Mouse (Mus musculus) intestine, postnatal 0 days (tissue): ENCODE measurements at regions not wholly inside any gene's neighbourhood (a gene's known extent, or its start where the extent isn't known, plus 50 kb on each side); places are given as distances from the start of the nearest gene placed in this dataset.

Experiments used
- ATAC-seq: fragments of 200-750 bp; cut with Nextera tagmentation; 2 replicates; pipeline ENCODE4 v1.8.0; 2017; ENCODE audit warnings: mild to moderate bottlenecking, moderate TSS enrichment, moderate library complexity
- H3K27ac ChIP-seq: fragments of 300-500 bp; sonication (generic); 2 replicates; pipeline ENCODE4 v1.5.1; 2014; ENCODE audit warnings: mild to moderate bottlenecking, low read depth, low read length, moderate library complexity
- H3K27me3 ChIP-seq: fragments of 300-500 bp; sonication (generic); replicated peaks from 2 replicates; pipeline ENCODE4 v1.6.1; 2014; ENCODE audit warnings: low read length, mixed read lengths; ENCODE audit not compliant: control insufficient read depth, insufficient read depth
- H3K36me3 ChIP-seq: fragments of 300-500 bp; sonication (generic); 2 replicates; pipeline ENCODE4 v1.6.1; 2014; ENCODE audit warnings: mild to moderate bottlenecking, moderate library complexity; ENCODE audit not compliant: control insufficient read depth, insufficient read depth
- H3K4me1 ChIP-seq: fragments of 300-500 bp; sonication (generic); replicated peaks from 2 replicates; pipeline ENCODE4 v1.6.1; 2014; ENCODE audit warnings: antibody characterized with exemption, low read length, mixed read lengths; ENCODE audit not compliant: control insufficient read depth, insufficient read depth
- H3K4me2 ChIP-seq: fragments of 300-500 bp; sonication (generic); replicated peaks from 2 replicates; pipeline ENCODE4 v1.6.1; 2014; ENCODE audit warnings: low read depth, mild to moderate bottlenecking, moderate library complexity
- H3K4me3 ChIP-seq: fragments of 300-500 bp; sonication (generic); 2 replicates; pipeline ENCODE4 v1.5.1; 2014; ENCODE audit warnings: low read depth, low read length
- H3K9ac ChIP-seq: fragments of 300-500 bp; sonication (generic); 2 replicates; pipeline ENCODE4 v1.6.1; 2014; ENCODE audit warnings: mild to moderate bottlenecking, low read depth, low read length
- H3K9me3 ChIP-seq: fragments of 300-500 bp; sonication (generic); 2 replicates; pipeline ENCODE4 v1.6.1; 2016; ENCODE audit warnings: mixed run types; ENCODE audit not compliant: control insufficient read depth
- CTCF ChIP-seq: sonication (generic); IDR thresholded peaks from 2 replicates; pipeline ENCODE4 v1.5.1; 2016; ENCODE audit warnings: low read depth, mild to moderate bottlenecking, control low read depth, antibody characterized with exemption, moderate library complexity
- WGBS: fragments of 180-500 bp; shearing (Covaris S2); extraction: QIAGEN DNeasy Blood & Tissue Kit; methylation state at CpG from one replicate; pipeline ENCODE4 v1.1.7; 2014; 5-methylcytosine and 5-hydroxymethylcytosine counted together

DNA sequence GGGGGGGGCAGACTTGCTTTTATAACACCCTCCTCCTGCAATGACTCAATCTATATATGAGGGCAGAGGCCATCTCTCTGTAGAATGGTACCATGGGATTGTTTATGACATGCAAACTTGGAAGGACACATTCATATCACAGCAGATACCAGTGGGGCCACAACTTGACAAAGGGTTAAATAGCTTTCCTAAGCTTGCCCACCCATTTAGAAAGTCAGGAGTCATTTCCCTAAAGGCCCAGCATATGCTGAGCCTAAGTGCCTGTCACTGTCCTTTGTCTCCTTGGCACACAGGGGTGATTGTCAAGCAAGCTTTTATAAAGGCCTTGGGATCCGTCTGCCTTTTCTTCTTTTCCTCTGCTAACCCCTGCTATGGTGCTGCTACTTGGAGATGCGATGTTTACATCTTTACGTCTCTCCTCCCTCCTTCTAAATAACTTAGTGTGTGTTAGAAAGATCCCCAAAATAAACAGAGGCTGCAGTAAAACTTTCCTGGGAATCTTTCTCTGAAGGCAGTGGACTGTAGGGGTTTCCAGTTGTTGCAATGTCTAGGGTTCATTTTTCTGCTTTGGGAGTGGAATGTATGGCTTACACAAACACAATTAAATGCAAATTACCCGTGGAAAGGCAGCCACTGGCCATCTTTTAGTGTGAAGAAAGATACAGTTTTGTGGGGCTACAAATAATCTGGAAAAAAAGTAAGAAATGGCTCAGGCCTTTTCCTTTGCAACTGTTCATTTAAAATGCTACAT is 161.5 kb upstream of the Bmper start:
- no peak overlapping the region for H3K27ac ChIP-seq

DNA sequence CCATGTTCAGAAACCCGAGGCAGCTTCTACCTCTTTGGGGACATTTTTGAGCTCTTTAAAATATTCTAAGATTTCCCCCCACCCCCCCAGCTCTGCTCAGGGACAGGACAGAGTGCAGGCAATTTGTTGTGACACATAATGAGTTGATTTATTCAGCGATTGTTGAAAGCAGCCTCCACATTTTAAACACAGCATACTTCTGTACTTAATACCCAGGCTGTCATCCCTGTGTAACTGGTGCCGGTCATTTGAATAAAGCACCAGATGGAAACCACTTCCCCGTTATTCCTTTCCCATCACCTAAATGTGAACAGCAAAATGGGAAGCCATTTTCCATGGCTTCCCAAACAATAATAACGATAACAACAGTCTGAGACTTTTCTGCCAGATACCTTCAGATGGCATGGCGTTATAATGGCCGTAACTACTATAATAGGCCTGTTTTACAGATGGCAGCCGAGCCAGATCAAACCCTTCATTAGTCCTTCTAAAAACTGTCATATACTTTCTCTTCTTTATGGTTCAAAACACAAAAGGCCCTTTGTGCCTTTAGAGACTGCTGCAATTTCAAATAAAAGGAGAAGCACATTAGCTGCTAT is 160.7 kb upstream of the Bmper start:
- 63% methylated on average over 8 of the region's 8 CpGs for WGBS
- Histone ChIP-seq H3K4me3 (no peak overlapping the region), H3K9ac (no peak overlapping the region), H3K36me3 (no peaks in the 10 kb centered on the region), H3K9me3 (no peaks in the 10 kb centered on the region), H3K4me2 (no peak overlapping the region), H3K27me3 (no peaks in the 10 kb centered on the region), H3K4me1 (0 out of 2 replicates have a peak, but pooled peaks cover 4% of the 10 kb centered on the region), H3K27ac (no peak overlapping the region)
- no peak for TF ChIP-seq CTCF
- ATAC-seq, result no peak

More for the DNA sequence above, 161.5 kb upstream of the Bmper start:
- Histone ChIP-seq H3K27me3 (no peaks in the 10 kb centered on the region), H3K4me2 (no peak overlapping the region), H3K9ac (no peak overlapping the region), H3K4me3 (no peak overlapping the region), H3K9me3 (no peaks in the 10 kb centered on the region), H3K36me3 (no peaks in the 10 kb centered on the region), H3K4me1 (0 out of 2 replicates have a peak, but pooled peaks cover 2% of the 10 kb centered on the region)
- ATAC-seq, result no peak
- 53% methylated on average over 4 of the region's 4 CpGs for WGBS
- TF ChIP-seq CTCF, result no peak

DNA sequence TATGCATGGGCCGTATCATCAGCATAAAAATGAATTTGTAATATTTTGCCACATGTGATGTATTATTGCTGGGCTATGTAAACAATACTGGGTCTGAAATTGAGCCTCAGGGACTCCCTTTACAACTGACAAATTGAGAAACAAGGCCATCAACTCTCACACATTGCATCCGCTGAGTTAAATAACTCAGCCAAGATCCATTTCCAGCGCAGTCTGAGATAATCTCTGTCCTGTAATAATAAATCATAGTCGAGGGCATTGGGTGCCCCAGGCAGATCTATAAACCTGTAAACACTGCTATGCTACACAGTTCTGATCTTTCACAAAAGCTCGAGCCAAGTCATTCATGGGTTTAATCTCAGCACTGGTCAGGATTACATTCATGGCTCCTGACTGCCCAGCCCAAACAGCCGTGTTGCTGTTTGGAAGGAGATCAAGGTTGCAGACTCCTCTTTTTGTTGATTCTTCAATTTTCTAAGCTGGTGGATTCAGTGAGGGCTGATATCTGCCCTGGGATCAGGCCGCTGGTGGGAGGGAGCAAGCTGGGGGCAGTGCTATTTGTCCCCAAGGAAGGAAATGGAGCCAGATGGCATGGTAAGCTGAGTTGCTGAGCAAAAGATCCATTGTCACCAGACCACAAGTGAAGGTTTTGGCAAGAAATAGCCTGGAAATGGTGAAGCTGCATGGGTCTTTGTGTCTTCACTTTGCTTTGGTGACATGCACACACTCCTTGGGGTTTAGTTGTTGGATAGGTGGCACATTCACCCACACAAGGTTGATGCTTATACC is 160.0 kb upstream of the Bmper start:
- H3K9me3 ChIP-seq, result no peaks in the 10 kb centered on the region
- no peak for ATAC-seq
- no peaks in the 10 kb centered on the region for H3K36me3 ChIP-seq
- no peaks in the 10 kb centered on the region for H3K27me3 ChIP-seq
- no peak overlapping the region for H3K4me3 ChIP-seq
- TF ChIP-seq CTCF, result no peak
- WGBS, result 41% methylated on average over 7 of the region's 7 CpGs
- no peak overlapping the region for H3K27ac ChIP-seq
- peaks cover 8% of the 10 kb centered on the region; the same call in 1 of the 2 replicates for H3K4me1 ChIP-seq
- no peak overlapping the region for H3K4me2 ChIP-seq
- H3K9ac ChIP-seq, result no peak overlapping the region

DNA sequence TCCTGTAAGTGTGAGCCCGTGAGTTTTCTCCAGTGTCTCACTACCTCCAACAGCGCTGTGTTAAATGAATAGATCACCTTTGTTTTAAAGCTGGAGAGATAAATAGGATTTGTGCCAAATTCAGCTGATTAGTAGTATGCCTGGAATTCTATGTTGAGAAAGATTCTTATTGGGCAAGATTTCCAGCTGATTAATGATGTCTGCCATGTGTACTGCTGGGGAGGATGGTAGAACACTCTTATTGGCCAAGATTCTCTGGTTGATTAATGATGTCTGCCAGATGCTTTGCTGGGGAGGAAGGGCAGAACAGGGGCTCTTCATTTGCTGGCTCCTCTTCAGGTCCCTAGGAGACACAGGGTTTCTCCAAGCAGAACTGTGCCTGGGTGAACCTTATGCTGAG is 158.9 kb upstream of the Bmper start:
- Histone ChIP-seq H3K27me3 (no peaks in the 10 kb centered on the region), H3K9ac (no peak overlapping the region), H3K27ac (no peak overlapping the region), H3K36me3 (no peaks in the 10 kb centered on the region), H3K9me3 (no peaks in the 10 kb centered on the region), H3K4me2 (no peak overlapping the region), H3K4me3 (no peak overlapping the region), H3K4me1 (peaks cover 8% of the 10 kb centered on the region; the same call in 1 of the 2 replicates)
- no peak for ATAC-seq
- TF ChIP-seq CTCF, result no peak
- WGBS, result 70% methylated on average over 2 of the region's 2 CpGs

DNA sequence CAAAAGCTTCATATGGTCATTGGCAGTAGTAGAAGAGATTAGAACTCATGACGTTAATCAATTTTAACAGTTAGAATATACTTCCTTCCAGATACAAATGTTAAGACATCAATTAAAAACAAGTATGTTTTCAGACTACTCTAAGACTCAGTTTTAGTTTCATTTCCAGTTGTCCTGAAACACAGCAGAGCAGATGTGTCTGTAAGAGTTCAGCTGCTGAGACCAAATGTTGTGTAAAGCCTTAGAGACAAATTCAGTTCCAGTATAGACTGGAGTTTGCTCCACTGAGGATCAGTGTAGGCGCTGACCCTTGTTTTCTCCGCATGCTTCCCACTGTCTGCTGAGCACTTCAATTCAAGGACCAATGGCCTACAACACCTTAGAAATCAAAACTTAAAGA is 158.1 kb upstream of the Bmper start:
- no peak overlapping the region for H3K4me3 ChIP-seq
- no peaks in the 10 kb centered on the region for H3K9me3 ChIP-seq
- H3K4me1 ChIP-seq, result peaks cover 8% of the 10 kb centered on the region; the same call in 1 of the 2 replicates
- H3K27ac ChIP-seq, result no peak overlapping the region
- no peak for TF ChIP-seq CTCF
- no peaks in the 10 kb centered on the region for H3K27me3 ChIP-seq
- H3K4me2 ChIP-seq, result no peak overlapping the region
- no peaks in the 10 kb centered on the region for H3K36me3 ChIP-seq
- no peak for ATAC-seq
- WGBS, result 90% methylated on average over 3 of the region's 3 CpGs
- H3K9ac ChIP-seq, result no peak overlapping the region

DNA sequence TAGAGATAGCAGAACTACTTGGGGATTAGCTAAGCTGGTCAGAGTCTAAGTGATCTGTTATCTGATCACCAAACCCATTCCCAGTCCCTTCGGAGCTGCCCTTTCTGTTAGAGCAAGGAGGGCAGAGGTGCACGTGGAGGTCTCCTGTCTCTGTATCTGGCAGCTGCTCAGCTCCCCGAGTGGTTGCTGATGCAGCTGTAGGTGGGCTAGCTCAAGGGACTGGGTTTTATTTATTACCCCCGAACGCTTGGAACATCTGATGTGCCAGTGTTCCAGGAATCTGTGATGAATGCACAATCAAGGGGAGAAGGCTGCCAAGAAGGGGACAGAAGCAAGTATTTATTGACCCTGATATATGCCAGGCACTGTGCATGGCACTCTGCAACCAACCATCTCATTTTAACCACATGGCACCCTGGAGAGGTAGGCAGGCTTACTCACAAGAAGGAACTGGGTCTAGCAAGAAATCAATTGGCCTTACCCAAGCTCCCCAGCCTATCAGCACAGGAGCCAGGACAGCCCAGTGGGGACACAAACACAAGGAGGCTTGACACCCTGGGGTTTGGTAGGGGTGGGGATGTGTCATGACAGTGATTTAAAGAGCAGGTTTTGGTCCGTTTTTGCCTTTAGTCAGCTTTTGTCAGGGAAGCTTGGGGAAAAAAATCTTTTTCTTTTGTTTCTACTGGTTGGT is 154.6 kb upstream of the Bmper start:
- Histone ChIP-seq H3K4me1 (peaks cover 6% of the 10 kb centered on the region; the same call in 1 of the 2 replicates), H3K9ac (no peak overlapping the region), H3K27me3 (no peaks in the 10 kb centered on the region), H3K36me3 (no peaks in the 10 kb centered on the region), H3K4me3 (no peak overlapping the region), H3K27ac (no peak overlapping the region), H3K9me3 (no peaks in the 10 kb centered on the region), H3K4me2 (no peak overlapping the region)
- TF ChIP-seq CTCF, result no peak
- 60% methylated on average over 6 of the region's 6 CpGs for WGBS
- ATAC-seq, result no peak
